Mouse (Mus musculus) hindbrain, embryonic 16.5 days (tissue): ENCODE data around the gene Cecr2. TPM values are rescaled to one million over a fixed set of nuclear protein-coding genes. Genes with fewer than 3 reads are reported as not detected.

ENCODE experiments used
- ATAC-seq: fragments of 200-750 bp; cut with Nextera tagmentation; 2 replicates; pipeline ENCODE4 v1.8.0; 2017; ENCODE audit warnings: moderate TSS enrichment, moderate library complexity
- H3K27ac ChIP-seq: fragments of 300-500 bp; sonication (generic); 2 replicates; pipeline ENCODE4 v1.5.1; 2014; ENCODE audit warnings: low read depth, mild to moderate bottlenecking, control low read depth, low read length, moderate library complexity
- H3K27me3 ChIP-seq: fragments of 300-500 bp; sonication (generic); replicated peaks from 2 replicates; pipeline ENCODE4 v1.6.1; 2014; ENCODE audit warnings: low read length; ENCODE audit not compliant: control insufficient read depth, insufficient read depth
- H3K36me3 ChIP-seq: fragments of 300-500 bp; sonication (generic); 2 replicates; pipeline ENCODE4 v1.6.1; 2014; ENCODE audit warnings: mild to moderate bottlenecking, low read length, moderate library complexity, mixed read lengths; ENCODE audit not compliant: control insufficient read depth, insufficient read depth
- H3K4me1 ChIP-seq: fragments of 300-500 bp; sonication (generic); 2 replicates; pipeline ENCODE4 v1.6.1; 2014; ENCODE audit warnings: low read depth, low read length; ENCODE audit not compliant: control insufficient read depth, insufficient read depth
- H3K4me2 ChIP-seq: fragments of 300-500 bp; sonication (generic); 2 replicates; pipeline ENCODE4 v1.6.1; 2014; ENCODE audit warnings: mild to moderate bottlenecking, low read length, control low read depth, moderate library complexity
- H3K4me3 ChIP-seq: fragments of 300-500 bp; sonication (generic); 2 replicates; pipeline ENCODE4 v1.5.1; 2014; ENCODE audit warnings: mild to moderate bottlenecking, low read length, control low read depth, moderate library complexity
- H3K9ac ChIP-seq: fragments of 300-500 bp; sonication (generic); 2 replicates; pipeline ENCODE4 v1.6.1; 2014; ENCODE audit warnings: low read depth, mild to moderate bottlenecking, control low read depth, low read length, moderate library complexity
- H3K9me3 ChIP-seq: fragments of 300-500 bp; sonication (generic); 2 replicates; pipeline ENCODE4 v1.6.1; 2014; ENCODE audit warnings: mild to moderate bottlenecking, low read length, moderate library complexity; ENCODE audit not compliant: control insufficient read depth
- WGBS: fragments of 180-500 bp; shearing (Covaris S2); extraction: QIAGEN DNeasy Blood & Tissue Kit; methylation state at CpG from one replicate; pipeline ENCODE4 v1.1.7; 2014; 5-methylcytosine and 5-hydroxymethylcytosine counted together
- polyA plus RNA-seq: library from polyadenylated mRNA; unstranded; fragments of >200 nt; fragmentation: Nextera tagmentation; extraction: Ambion mirVana; gene quantifications from 2 replicates; pipeline ENCODE4 v1.2.1, GENCODE M21; 2015

Gene Cecr2
- polyA plus RNA-seq, 1 experiment from 2014 or later, result 1.8 TPM

GRCm38 (mm10) chr6:120790153-120790552, 124.0 kb downstream of the Cecr2 start:
- H3K4me3 ChIP-seq, result no peak overlapping the region
- no peak overlapping the region for H3K9ac ChIP-seq
- ATAC-seq, result no peak
- H3K4me1 ChIP-seq, result no peaks in the 10 kb centered on the region
- no peaks in the 10 kb centered on the region for H3K9me3 ChIP-seq
- H3K27me3 ChIP-seq, result no peaks in the 10 kb centered on the region
- no peak overlapping the region for H3K4me2 ChIP-seq
- H3K27ac ChIP-seq, result no peak overlapping the region
- peaks cover 24% of the 10 kb centered on the region for H3K36me3 ChIP-seq
- 88% methylated on average over 10 of the region's 11 CpGs for WGBS

- 49% methylated on average over 5 of the region's 5 CpGs for WGBS
- no peak overlapping the region for H3K27ac ChIP-seq
- H3K27me3 ChIP-seq, result no peaks in the 10 kb centered on the region
- H3K4me1 ChIP-seq, result no peaks in the 10 kb centered on the region
- peaks cover 29% of the 10 kb centered on the region for H3K36me3 ChIP-seq
- no peak overlapping the region for H3K4me2 ChIP-seq
- no peak overlapping the region for H3K9ac ChIP-seq
- H3K9me3 ChIP-seq, result no peaks in the 10 kb centered on the region
- H3K4me3 ChIP-seq, result no peak overlapping the region
- ATAC-seq, result no peak
These were observed 124.5 kb downstream of the Cecr2 start for GRCm38 (mm10) chr6:120790717-120791116.

GRCm38 (mm10) chr6:120792947-120793346, 126.8 kb downstream of the Cecr2 start:
- H3K36me3 ChIP-seq, result peaks cover 39% of the 10 kb centered on the region
- H3K27ac ChIP-seq, result no peak overlapping the region
- H3K9me3 ChIP-seq, result no peaks in the 10 kb centered on the region
- H3K4me3 ChIP-seq, result no peak overlapping the region
- 87% methylated on average over 8 of the region's 8 CpGs for WGBS
- no peaks in the 10 kb centered on the region for H3K4me1 ChIP-seq
- H3K4me2 ChIP-seq, result no peak overlapping the region
- H3K9ac ChIP-seq, result no peak overlapping the region
- H3K27me3 ChIP-seq, result no peaks in the 10 kb centered on the region
- no peak for ATAC-seq

GRCm38 (mm10) chr6:120795422-120796086, 129.4 kb downstream of the Cecr2 start:
- Histone ChIP-seq H3K9me3 (no peaks in the 10 kb centered on the region), H3K27ac (no peak overlapping the region), H3K9ac (no peak overlapping the region), H3K4me2 (no peak overlapping the region), H3K4me3 (no peak overlapping the region), H3K27me3 (no peaks in the 10 kb centered on the region), H3K4me1 (no peaks in the 10 kb centered on the region), H3K36me3 (peaks cover 43% of the 10 kb centered on the region)
- WGBS, result 86% methylated on average over 5 of the region's 5 CpGs
- no peak for ATAC-seq

- Histone ChIP-seq H3K4me2 (no peak overlapping the region), H3K9ac (no peak overlapping the region), H3K9me3 (no peaks in the 10 kb centered on the region), H3K27ac (no peak overlapping the region), H3K36me3 (peaks cover 46% of the 10 kb centered on the region), H3K4me3 (no peak overlapping the region), H3K27me3 (no peaks in the 10 kb centered on the region), H3K4me1 (no peaks in the 10 kb centered on the region)
- ATAC-seq, result no peak
- WGBS, result 77% methylated on average over 2 of the region's 2 CpGs
These were observed 129.9 kb downstream of the Cecr2 start for GRCm38 (mm10) chr6:120796111-120796510.

- H3K36me3 ChIP-seq, result peaks cover 44% of the 10 kb centered on the region
- 93% methylated on average over 7 of the region's 7 CpGs for WGBS
- H3K4me1 ChIP-seq, result no peaks in the 10 kb centered on the region
- no peak overlapping the region for H3K27ac ChIP-seq
- no peaks in the 10 kb centered on the region for H3K9me3 ChIP-seq
- no peak overlapping the region for H3K9ac ChIP-seq
- no peak overlapping the region for H3K4me3 ChIP-seq
- H3K27me3 ChIP-seq, result no peaks in the 10 kb centered on the region
- H3K4me2 ChIP-seq, result no peak overlapping the region
- ATAC-seq, result no peak
These were observed 131.8 kb downstream of the Cecr2 start for GRCm38 (mm10) chr6:120798019-120798418.

- Histone ChIP-seq H3K4me1 (no peaks in the 10 kb centered on the region), H3K27me3 (no peaks in the 10 kb centered on the region), H3K9ac (no peak overlapping the region), H3K27ac (no peak overlapping the region), H3K9me3 (no peaks in the 10 kb centered on the region), H3K4me2 (no peak overlapping the region), H3K36me3 (peaks cover 46% of the 10 kb centered on the region), H3K4me3 (no peak overlapping the region)
- no peak for ATAC-seq
- 91% methylated on average over 4 of the region's 4 CpGs for WGBS
These were observed 132.7 kb downstream of the Cecr2 start for GRCm38 (mm10) chr6:120798905-120799304.

GRCm38 (mm10) chr6:120799581-120800041, 133.4 kb downstream of the Cecr2 start:
- H3K4me2 ChIP-seq, result no peak overlapping the region
- no peaks in the 10 kb centered on the region for H3K4me1 ChIP-seq
- no peak; the same call in 1 of the 2 replicates for ATAC-seq
- H3K27ac ChIP-seq, result no peak overlapping the region
- H3K4me3 ChIP-seq, result no peak overlapping the region
- WGBS, result 91% methylated on average over 4 of the region's 4 CpGs
- H3K27me3 ChIP-seq, result no peaks in the 10 kb centered on the region
- H3K9ac ChIP-seq, result no peak overlapping the region
- H3K36me3 ChIP-seq, result peaks cover 40% of the 10 kb centered on the region
- H3K9me3 ChIP-seq, result no peaks in the 10 kb centered on the region

GRCm38 (mm10) chr6:120806999-120807737, 141.0 kb downstream of the Cecr2 start:
- Histone ChIP-seq H3K27ac (no peak overlapping the region), H3K4me3 (no peak overlapping the region), H3K36me3 (peaks cover 48% of the 10 kb centered on the region), H3K9ac (no peak overlapping the region), H3K27me3 (no peaks in the 10 kb centered on the region), H3K4me1 (no peaks in the 10 kb centered on the region), H3K4me2 (no peak overlapping the region), H3K9me3 (no peaks in the 10 kb centered on the region)
- ATAC-seq, result no peak
- WGBS, result 86% methylated on average over 5 of the region's 5 CpGs
